Mouse (Mus musculus) hindbrain, embryonic 12.5 days (tissue): ENCODE measurements around the gene Tctn1. TPM values are rescaled to one million over a fixed set of nuclear protein-coding genes. Genes with fewer than 3 reads are reported as not detected.

Source experiments
- ATAC-seq: fragments of 200-750 bp; cut with Nextera tagmentation; 2 replicates; pipeline ENCODE4 v1.8.0; 2017; ENCODE audit warnings: moderate TSS enrichment; ENCODE audit not compliant: low FRiP score
- H3K27ac ChIP-seq: fragments of 300-500 bp; sonication (generic); 2 replicates; pipeline ENCODE4 v1.5.1; 2016; ENCODE audit warnings: mild to moderate bottlenecking
- H3K27me3 ChIP-seq: fragments of 300-500 bp; sonication (generic); 2 replicates; pipeline ENCODE4 v1.6.1; 2016; ENCODE audit warnings: mild to moderate bottlenecking
- H3K36me3 ChIP-seq: fragments of 300-500 bp; sonication (generic); 2 replicates; pipeline ENCODE4 v1.6.1; 2016; ENCODE audit warnings: mild to moderate bottlenecking
- H3K4me1 ChIP-seq: fragments of 300-500 bp; sonication (generic); 2 replicates; pipeline ENCODE4 v1.6.1; 2016
- H3K4me2 ChIP-seq: fragments of 300-500 bp; sonication (generic); replicated peaks from 2 replicates; pipeline ENCODE4 v1.6.1; 2016; ENCODE audit warnings: mild to moderate bottlenecking
- H3K4me3 ChIP-seq: fragments of 300-500 bp; sonication (generic); 2 replicates; pipeline ENCODE4 v1.5.1; 2016; ENCODE audit warnings: mild to moderate bottlenecking
- H3K9ac ChIP-seq: fragments of 300-500 bp; sonication (generic); 2 replicates; pipeline ENCODE4 v1.6.1; 2016; ENCODE audit warnings: mild to moderate bottlenecking, moderate library complexity
- H3K9me3 ChIP-seq: fragments of 300-500 bp; sonication (generic); replicated peaks from 2 replicates; pipeline ENCODE4 v1.6.1; 2016; ENCODE audit warnings: mild to moderate bottlenecking
- WGBS: fragments of 180-500 bp; shearing (Covaris S2); methylation state at CpG from one replicate; pipeline ENCODE4 v1.1.7; 2016; 5-methylcytosine and 5-hydroxymethylcytosine counted together
- polyA plus RNA-seq: library from polyadenylated mRNA; unstranded; fragments of >200 nt; fragmentation: Nextera tagmentation; extraction: Ambion mirVana; gene quantifications from 2 replicates; pipeline ENCODE4 v1.2.1, GENCODE M21; 2016

Tctn1 gene
- polyA plus RNA-seq, 1 experiment from 2014 or later = 7.7 TPM

- no peak overlapping the region for H3K9ac ChIP-seq
- ATAC-seq = no peak
- 91% methylated on average over 2 of the region's 2 CpGs for WGBS
These were observed 1.7 kb upstream of the Tctn1 start for GRCm38 (mm10) chr5:122265942-122266341.

GRCm38 (mm10) chr5:122265187-122265586, 927 bp upstream of the Tctn1 start:
- WGBS = 72% methylated on average over 3 of the region's 3 CpGs
- H3K9me3 ChIP-seq = no peaks in the 10 kb centered on the region
- H3K36me3 ChIP-seq = peaks cover 6% of the 10 kb centered on the region; the same call in 1 of the 2 replicates
- peaks cover 19% of the 10 kb centered on the region for H3K4me1 ChIP-seq
- H3K4me2 ChIP-seq = no peak overlapping the region
- H3K27me3 ChIP-seq = no peaks in the 10 kb centered on the region
- no peak overlapping the region for H3K4me3 ChIP-seq
- no peak overlapping the region for H3K9ac ChIP-seq
- no peak for ATAC-seq
- H3K27ac ChIP-seq = no peak overlapping the region

More at GRCm38 (mm10) chr5:122265942-122266341, 1.7 kb upstream of the Tctn1 start:
- H3K4me1 ChIP-seq = peaks cover 13% of the 10 kb centered on the region
- peaks cover 3% of the 10 kb centered on the region; the same call in 1 of the 2 replicates for H3K36me3 ChIP-seq
- H3K27ac ChIP-seq = no peak overlapping the region
- H3K27me3 ChIP-seq = no peaks in the 10 kb centered on the region
- no peaks in the 10 kb centered on the region for H3K9me3 ChIP-seq
- H3K4me2 ChIP-seq = no peak overlapping the region
- no peak overlapping the region for H3K4me3 ChIP-seq

GRCm38 (mm10) chr5:122262104-122262503, 2.2 kb downstream of the Tctn1 start:
- Histone ChIP-seq H3K36me3 (peaks cover 29% of the 10 kb centered on the region), H3K9ac (no peak overlapping the region), H3K9me3 (no peaks in the 10 kb centered on the region), H3K27ac (no peak overlapping the region), H3K27me3 (no peaks in the 10 kb centered on the region), H3K4me1 (peaks cover 19% of the 10 kb centered on the region), H3K4me2 (no peak overlapping the region), H3K4me3 (no peak overlapping the region)
- no peak for ATAC-seq
- 63% methylated on average over 7 of the region's 7 CpGs for WGBS

GRCm38 (mm10) chr5:122258027-122258741, 6.1 kb downstream of the Tctn1 start:
- H3K9ac ChIP-seq = no peak overlapping the region
- peaks cover 13% of the 10 kb centered on the region for H3K4me1 ChIP-seq
- H3K36me3 ChIP-seq = peaks cover 66% of the 10 kb centered on the region
- H3K4me2 ChIP-seq = no peak overlapping the region
- H3K27me3 ChIP-seq = no peaks in the 10 kb centered on the region
- no peak overlapping the region for H3K4me3 ChIP-seq
- no peaks in the 10 kb centered on the region for H3K9me3 ChIP-seq
- H3K27ac ChIP-seq = no peak overlapping the region
- no peak for ATAC-seq
- 84% methylated on average over 6 of the region's 6 CpGs for WGBS

- no peaks in the 10 kb centered on the region for H3K4me1 ChIP-seq
- H3K36me3 ChIP-seq = peaks cover 89% of the 10 kb centered on the region
- H3K4me2 ChIP-seq = no peak overlapping the region
- no peak overlapping the region for H3K9ac ChIP-seq
- no peak overlapping the region for H3K27ac ChIP-seq
- no peaks in the 10 kb centered on the region for H3K9me3 ChIP-seq
- no peak for ATAC-seq
- 88% methylated on average over 17 of the region's 17 CpGs for whole genome bisulfite sequencing
- no peaks in the 10 kb centered on the region for H3K27me3 ChIP-seq
- no peak overlapping the region for H3K4me3 ChIP-seq
These were observed 12.2 kb downstream of the Tctn1 start for GRCm38 (mm10) chr5:122251895-122252606.

GRCm38 (mm10) chr5:122249281-122249680, 15.0 kb downstream of the Tctn1 start:
- H3K27me3 ChIP-seq = no peaks in the 10 kb centered on the region
- H3K4me1 ChIP-seq = peaks cover 3% of the 10 kb centered on the region; the same call in 1 of the 2 replicates
- 94% methylated on average over 4 of the region's 4 CpGs for WGBS
- H3K36me3 ChIP-seq = peaks cover 75% of the 10 kb centered on the region
- no peak overlapping the region for H3K4me2 ChIP-seq
- H3K4me3 ChIP-seq = no peak overlapping the region
- no peak overlapping the region for H3K9ac ChIP-seq
- no peak for ATAC-seq
- H3K9me3 ChIP-seq = no peaks in the 10 kb centered on the region
- H3K27ac ChIP-seq = no peak overlapping the region

- no peak for ATAC-seq
- Histone ChIP-seq H3K9ac (no peak overlapping the region), H3K9me3 (no peaks in the 10 kb centered on the region), H3K4me2 (no peak overlapping the region), H3K27ac (no peak overlapping the region), H3K36me3 (peaks cover 67% of the 10 kb centered on the region), H3K4me3 (no peak overlapping the region), H3K27me3 (no peaks in the 10 kb centered on the region), H3K4me1 (peaks cover 5% of the 10 kb centered on the region; the same call in 1 of the 2 replicates)
- 95% methylated on average over 7 of the region's 7 CpGs for WGBS
These were observed 16.3 kb downstream of the Tctn1 start for GRCm38 (mm10) chr5:122247934-122248333.

GRCm38 (mm10) chr5:122247529-122247928, 16.7 kb downstream of the Tctn1 start:
- Histone ChIP-seq H3K4me2 (no peak overlapping the region), H3K27ac (no peak overlapping the region), H3K9ac (no peak overlapping the region), H3K4me3 (no peak overlapping the region), H3K36me3 (peaks cover 67% of the 10 kb centered on the region), H3K27me3 (no peaks in the 10 kb centered on the region), H3K9me3 (no peaks in the 10 kb centered on the region), H3K4me1 (peaks cover 5% of the 10 kb centered on the region; the same call in 1 of the 2 replicates)
- 90% methylated on average over 11 of the region's 11 CpGs for WGBS
- no peak for ATAC-seq

- no peak for ATAC-seq
- Histone ChIP-seq H3K4me3 (no peak overlapping the region), H3K4me2 (no peak overlapping the region), H3K9me3 (no peaks in the 10 kb centered on the region), H3K27me3 (no peaks in the 10 kb centered on the region), H3K27ac (no peak overlapping the region), H3K36me3 (peaks cover 67% of the 10 kb centered on the region), H3K4me1 (peaks cover 5% of the 10 kb centered on the region; the same call in 1 of the 2 replicates), H3K9ac (no peak overlapping the region)
- WGBS = 88% methylated on average over 10 of the region's 10 CpGs
These were observed 17.6 kb downstream of the Tctn1 start for GRCm38 (mm10) chr5:122246547-122247167.

- peaks cover 5% of the 10 kb centered on the region; the same call in 1 of the 2 replicates for H3K4me1 ChIP-seq
- H3K9ac ChIP-seq = no peak overlapping the region
- no peak for ATAC-seq
- H3K36me3 ChIP-seq = peaks cover 62% of the 10 kb centered on the region
- H3K27me3 ChIP-seq = no peaks in the 10 kb centered on the region
- H3K9me3 ChIP-seq = no peaks in the 10 kb centered on the region
- 78% methylated on average over 3 of the region's 3 CpGs for WGBS
- no peak overlapping the region for H3K27ac ChIP-seq
- no peak overlapping the region for H3K4me2 ChIP-seq
- no peak overlapping the region for H3K4me3 ChIP-seq
These were observed 19.1 kb downstream of the Tctn1 start for GRCm38 (mm10) chr5:122245186-122245585.

- H3K36me3 ChIP-seq = peaks cover 63% of the 10 kb centered on the region
- 81% methylated on average over 17 of the region's 17 CpGs for WGBS
- no peak overlapping the region for H3K4me3 ChIP-seq
- H3K9ac ChIP-seq = no peak overlapping the region
- no peaks in the 10 kb centered on the region for H3K27me3 ChIP-seq
- no peaks in the 10 kb centered on the region for H3K9me3 ChIP-seq
- peak overlapping the region; percentile 35; the same call in 1 of the 2 replicates for H3K27ac ChIP-seq
- H3K4me1 ChIP-seq = peaks cover 9% of the 10 kb centered on the region; the same call in 1 of the 2 replicates
- no peak for ATAC-seq
- H3K4me2 ChIP-seq = no peak overlapping the region
These were observed 20.3 kb downstream of the Tctn1 start for GRCm38 (mm10) chr5:122243781-122244523.
